Mouse (Mus musculus) cortical plate, adult 2 months (tissue): ENCODE data around the gene Il1rl2.

Experiments used
- CTCF ChIP-seq: fragments of 200-500 bp; IDR thresholded peaks from 2 replicates; pipeline ENCODE4 v1.5.1; 2011; ENCODE audit warnings: mild to moderate bottlenecking, control low read depth, low read length; ENCODE audit not compliant: insufficient read depth; ENCODE audit errors: extremely low read depth
- POLR2A ChIP-seq: fragments of 200-500 bp; IDR thresholded peaks from 2 replicates; pipeline ENCODE4 v1.6.1; 2011; ENCODE audit warnings: mild to moderate bottlenecking, low read length, control low read depth; ENCODE audit not compliant: insufficient read depth; ENCODE audit errors: extremely low read depth

DNA sequence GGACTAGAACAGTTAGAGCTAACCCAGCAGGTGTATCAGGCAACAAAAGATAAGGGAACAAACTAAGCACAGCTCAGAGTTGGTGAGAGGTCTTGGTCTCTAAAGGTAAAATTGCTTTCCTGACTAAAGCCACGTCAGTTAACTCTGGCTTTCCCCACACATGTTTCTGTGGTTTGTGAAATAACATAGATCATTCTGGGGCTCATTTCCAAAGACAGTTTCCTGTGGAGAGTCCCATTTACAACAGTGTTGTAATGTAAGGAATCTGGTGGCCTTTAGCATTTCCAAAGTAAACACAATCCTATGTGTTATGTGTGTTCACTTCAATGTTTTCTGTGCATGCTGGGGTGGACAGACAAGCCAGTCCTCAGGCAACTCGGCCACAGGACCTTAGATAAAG, 35.3 kb downstream of the Il1rl2 start:
- no peak for TF ChIP-seq CTCF
- no peak for TF ChIP-seq POLR2A
